Mouse (Mus musculus) megakaryocyte, embryonic 14.5 days (primary cell): ENCODE measurements at regions not wholly inside any gene's neighbourhood (a gene's known extent, or its start where the extent isn't known, plus 50 kb on each side); places are given as distances from the start of the nearest gene placed in this dataset.

ENCODE experiments used
- H3K27me3 ChIP-seq: replicated peaks from 2 replicates; pipeline ENCODE3; 2012; ENCODE audit warnings: inconsistent platforms
- H3K36me3 ChIP-seq: replicated peaks from 2 replicates; pipeline ENCODE3; 2012; ENCODE audit warnings: low read length, inconsistent platforms, mixed read lengths
- H3K4me1 ChIP-seq: 2 replicates; pipeline ENCODE4 v1.6.1; 2012; ENCODE audit warnings: inconsistent platforms
- H3K4me3 ChIP-seq: replicated peaks from 2 replicates; pipeline ENCODE3; 2012; ENCODE audit warnings: moderate library complexity, mild to moderate bottlenecking, inconsistent platforms
- H3K9me3 ChIP-seq: 2 replicates; pipeline ENCODE4 v1.6.1; 2012; ENCODE audit warnings: inconsistent platforms
- FLI1 ChIP-seq: IDR thresholded peaks from 2 replicates; pipeline ENCODE4 v1.6.1; 2012; ENCODE audit warnings: low read length, inconsistent platforms, mixed read lengths
- GATA1 ChIP-seq: IDR thresholded peaks from 3 replicates; pipeline ENCODE4 v1.6.1; 2012; ENCODE audit warnings: mixed read lengths, low read length, inconsistent platforms, borderline replicate concordance

DNA sequence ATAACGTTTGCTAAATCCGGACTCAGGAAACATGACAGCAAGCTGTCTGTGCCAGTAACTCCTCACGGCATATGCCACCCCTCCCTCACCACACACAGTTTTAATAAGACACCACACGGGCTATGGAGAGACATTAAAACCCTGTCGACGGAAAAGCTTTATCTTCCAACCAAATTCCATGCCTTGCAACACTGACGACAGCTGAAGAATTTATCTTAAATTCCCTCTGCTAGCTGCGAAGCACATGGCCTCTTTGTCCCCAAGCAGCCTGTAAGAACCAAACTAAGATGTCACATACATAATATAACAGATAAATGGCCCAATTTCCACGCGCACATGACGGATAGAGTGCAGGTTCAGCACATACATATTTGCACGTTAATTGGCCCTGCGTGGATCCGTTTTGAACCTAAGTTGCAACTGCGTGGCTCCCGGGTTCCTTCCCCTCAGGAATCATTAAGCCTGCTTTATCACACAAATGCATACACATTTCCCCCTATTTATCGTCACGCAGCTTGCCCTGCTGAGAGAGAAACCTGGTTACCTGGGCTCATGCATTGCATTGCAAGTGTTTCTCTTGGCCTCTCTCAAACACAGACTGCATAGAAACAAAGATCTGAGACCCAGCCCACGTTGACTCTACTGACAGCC is 118.3 kb upstream of the Rbfox1 start:
- no peaks in the 10 kb centered on the region for H3K27me3 ChIP-seq
- H3K4me3 ChIP-seq = no peak overlapping the region
- no peak for TF ChIP-seq FLI1
- no peak for TF ChIP-seq GATA1
- peaks cover 9% of the 10 kb centered on the region; the same call in 1 of the 2 replicates for H3K9me3 ChIP-seq
- H3K4me1 ChIP-seq = no peaks in the 10 kb centered on the region
- H3K36me3 ChIP-seq = no peaks in the 10 kb centered on the region

DNA sequence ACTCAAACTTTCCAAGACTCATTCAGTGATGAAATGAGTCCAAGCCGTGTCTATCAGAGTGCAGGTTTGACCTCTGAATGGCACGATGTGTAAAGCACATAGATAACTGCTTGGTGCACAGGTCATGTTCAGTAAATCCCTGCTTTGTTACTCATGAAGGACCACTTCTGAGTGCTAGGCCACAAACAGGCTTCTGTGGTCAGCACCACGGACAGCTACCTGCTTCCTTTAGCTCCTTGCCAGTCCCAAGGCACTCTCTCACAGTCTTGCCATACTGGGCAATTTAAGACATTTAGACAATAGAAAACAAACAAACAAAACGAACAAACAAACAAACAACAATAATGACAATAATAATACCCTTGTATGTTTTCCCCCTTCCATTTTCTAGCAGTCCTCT is 120.0 kb upstream of the Rbfox1 start:
- TF ChIP-seq FLI1 (no peak), GATA1 (no peak)
- no peaks in the 10 kb centered on the region for H3K27me3 ChIP-seq
- no peaks in the 10 kb centered on the region for H3K36me3 ChIP-seq
- H3K4me1 ChIP-seq = no peaks in the 10 kb centered on the region
- H3K4me3 ChIP-seq = no peak overlapping the region
- H3K9me3 ChIP-seq = peaks cover 9% of the 10 kb centered on the region; the same call in 1 of the 2 replicates

DNA sequence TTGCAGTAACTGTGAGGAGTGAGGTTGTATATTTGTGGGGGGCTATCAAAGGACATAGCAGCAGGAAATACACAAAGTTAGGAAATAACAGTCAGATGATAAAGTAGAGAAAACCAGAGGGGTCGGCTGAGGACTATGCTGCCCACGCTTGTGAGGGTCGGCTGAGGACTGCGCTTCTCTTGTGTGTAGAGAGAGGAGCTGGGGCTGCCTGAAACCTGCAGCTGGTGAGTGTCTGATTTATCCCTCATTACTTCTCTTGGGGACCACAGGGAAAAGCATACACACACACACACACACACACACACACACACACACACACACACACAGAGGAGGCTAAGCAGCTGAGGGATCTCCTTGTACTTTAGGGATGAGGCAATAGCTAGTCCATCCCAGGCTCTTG is 124.3 kb upstream of the Rbfox1 start:
- H3K36me3 ChIP-seq = no peaks in the 10 kb centered on the region
- no peaks in the 10 kb centered on the region for H3K27me3 ChIP-seq
- TF ChIP-seq FLI1 (no peak), GATA1 (no peak)
- peaks cover 8% of the 10 kb centered on the region; the same call in 1 of the 2 replicates for H3K9me3 ChIP-seq
- no peak overlapping the region for H3K4me3 ChIP-seq
- no peaks in the 10 kb centered on the region for H3K4me1 ChIP-seq

DNA sequence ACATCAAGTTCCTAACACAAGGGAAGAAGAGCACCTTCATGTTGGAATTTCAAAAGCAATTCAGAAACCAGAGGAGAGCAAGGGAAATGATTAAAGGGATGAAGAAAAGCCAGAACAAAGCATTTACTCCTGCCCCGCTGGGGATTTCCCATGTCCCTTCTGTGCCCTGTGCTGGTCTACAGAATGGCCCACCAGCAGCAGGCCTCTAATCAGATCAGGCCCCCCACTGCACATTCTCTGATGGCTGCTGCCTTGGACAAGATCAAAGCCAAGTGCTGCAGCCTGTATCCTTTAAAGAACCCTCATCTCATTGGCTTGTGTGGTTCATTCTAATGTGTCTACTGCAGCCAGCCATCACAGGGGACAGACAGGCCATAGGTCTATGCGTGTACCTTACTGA is 126.1 kb upstream of the Rbfox1 start:
- H3K4me1 ChIP-seq = no peaks in the 10 kb centered on the region
- H3K4me3 ChIP-seq = no peak overlapping the region
- no peaks in the 10 kb centered on the region for H3K27me3 ChIP-seq
- TF ChIP-seq FLI1 (no peak), GATA1 (no peak)
- no peaks in the 10 kb centered on the region for H3K36me3 ChIP-seq
- peaks cover 8% of the 10 kb centered on the region; the same call in 1 of the 2 replicates for H3K9me3 ChIP-seq

DNA sequence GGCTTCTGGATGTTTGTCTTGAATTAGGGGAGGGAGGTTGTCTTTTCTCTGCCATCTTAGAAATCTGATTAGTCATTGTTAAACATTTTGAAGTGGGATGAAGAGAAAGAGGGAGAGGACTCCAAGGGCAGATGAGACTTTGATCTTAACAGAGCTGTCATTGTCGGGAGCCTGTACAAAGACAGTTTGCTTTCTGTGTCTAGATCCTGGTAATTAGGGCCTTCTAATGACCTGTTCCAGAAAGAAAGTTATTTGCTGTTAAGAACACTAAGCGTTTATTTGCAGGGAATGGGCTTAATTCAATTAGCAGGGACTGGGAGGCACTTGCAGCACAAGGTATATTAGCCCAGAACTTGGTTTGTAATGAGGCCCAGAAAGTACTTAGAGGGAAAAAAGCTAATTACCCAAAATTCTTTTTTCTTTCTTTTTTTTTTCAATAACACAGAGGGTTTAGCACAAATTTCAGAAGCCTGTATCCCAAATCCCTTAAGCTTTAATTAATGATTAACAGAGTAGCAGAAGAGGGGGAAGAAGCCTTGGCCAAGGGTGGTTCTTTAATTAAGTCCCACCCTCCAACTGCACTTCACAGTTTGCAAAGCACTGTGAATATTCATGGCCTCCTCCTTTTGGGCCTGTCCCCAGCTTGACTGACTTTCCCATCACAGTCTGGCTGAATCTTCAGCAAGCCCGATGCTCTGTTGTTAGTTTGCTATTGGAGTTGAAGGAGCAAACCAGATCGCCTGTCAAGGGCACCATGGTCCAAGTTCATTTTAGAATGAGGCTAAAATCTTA is 142.2 kb upstream of the Rbfox1 start:
- no peaks in the 10 kb centered on the region for H3K9me3 ChIP-seq
- no peaks in the 10 kb centered on the region for H3K36me3 ChIP-seq
- TF ChIP-seq GATA1 (no peak), FLI1 (no peak)
- no peak overlapping the region for H3K4me3 ChIP-seq
- H3K4me1 ChIP-seq = no peaks in the 10 kb centered on the region
- no peaks in the 10 kb centered on the region for H3K27me3 ChIP-seq

DNA sequence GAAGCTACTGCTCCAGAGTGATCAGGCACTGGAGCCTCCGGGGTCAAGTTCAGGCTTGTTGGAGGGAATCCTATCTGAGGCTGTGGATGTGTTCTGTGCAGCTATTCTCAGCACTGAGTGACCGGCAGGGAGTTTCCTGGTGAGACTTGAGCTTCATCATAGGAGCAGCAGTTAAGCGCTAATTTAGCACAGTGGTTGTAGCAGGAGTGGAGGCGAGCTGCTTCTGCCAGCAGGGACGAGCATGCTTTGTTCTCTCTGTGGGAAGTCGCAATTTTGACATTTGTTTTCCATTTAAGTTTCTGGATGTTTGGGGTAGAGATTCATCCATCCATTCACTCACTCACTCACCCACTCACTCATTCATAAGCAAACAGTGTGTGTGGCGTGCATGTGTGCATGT is 144.4 kb upstream of the Rbfox1 start:
- TF ChIP-seq FLI1 (no peak), GATA1 (no peak)
- H3K27me3 ChIP-seq = no peaks in the 10 kb centered on the region
- H3K4me3 ChIP-seq = no peak overlapping the region
- no peaks in the 10 kb centered on the region for H3K36me3 ChIP-seq
- no peaks in the 10 kb centered on the region for H3K4me1 ChIP-seq
- no peaks in the 10 kb centered on the region for H3K9me3 ChIP-seq

DNA sequence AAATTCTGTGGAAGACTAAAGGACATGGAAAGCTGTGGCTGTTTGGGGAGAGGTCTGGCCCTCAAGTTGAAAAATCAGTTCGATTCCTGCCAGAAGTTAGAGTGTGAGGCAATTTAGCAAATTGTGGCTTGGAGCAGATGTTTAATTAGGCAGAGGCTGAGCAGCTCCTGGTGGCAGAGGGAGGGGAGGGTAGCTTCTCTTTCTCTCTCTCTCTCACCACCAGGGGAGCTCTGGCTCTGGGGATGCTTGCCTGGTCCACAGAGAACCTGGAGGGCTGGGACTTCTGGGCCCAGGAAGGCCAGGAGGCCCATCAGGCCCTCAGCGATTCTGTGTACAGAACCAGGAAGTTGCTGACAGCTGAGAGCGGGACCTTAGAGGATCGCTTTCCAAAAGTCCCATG is 151.5 kb upstream of the Rbfox1 start:
- no peaks in the 10 kb centered on the region for H3K4me1 ChIP-seq
- no peaks in the 10 kb centered on the region for H3K9me3 ChIP-seq
- H3K27me3 ChIP-seq = no peaks in the 10 kb centered on the region
- TF ChIP-seq FLI1 = no peak
- TF ChIP-seq GATA1 = no peak
- no peak overlapping the region for H3K4me3 ChIP-seq
- no peaks in the 10 kb centered on the region for H3K36me3 ChIP-seq

DNA sequence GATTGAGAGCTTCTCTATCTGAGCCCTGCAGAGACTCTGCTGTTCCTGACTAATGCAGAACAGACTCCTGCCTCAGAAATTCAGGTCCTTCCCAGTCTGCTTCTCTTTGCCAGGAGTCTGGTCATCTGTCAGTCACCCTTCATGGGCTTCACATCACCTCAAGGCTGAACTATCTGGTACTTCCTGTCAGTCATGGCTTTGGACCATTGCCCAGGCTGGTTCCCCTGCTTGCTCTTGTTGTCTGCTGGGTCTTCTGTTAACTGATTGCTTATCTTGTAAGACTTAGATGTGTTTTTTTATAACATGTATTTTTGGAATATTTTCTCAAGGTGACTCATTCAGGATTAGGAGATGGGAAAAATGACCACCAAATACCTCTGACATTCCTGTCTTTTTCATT is 162.6 kb upstream of the Rbfox1 start:
- Histone ChIP-seq H3K36me3 (no peaks in the 10 kb centered on the region), H3K4me1 (no peaks in the 10 kb centered on the region), H3K27me3 (no peaks in the 10 kb centered on the region), H3K9me3 (no peaks in the 10 kb centered on the region), H3K4me3 (no peak overlapping the region)
- TF ChIP-seq FLI1 (no peak), GATA1 (no peak)

DNA sequence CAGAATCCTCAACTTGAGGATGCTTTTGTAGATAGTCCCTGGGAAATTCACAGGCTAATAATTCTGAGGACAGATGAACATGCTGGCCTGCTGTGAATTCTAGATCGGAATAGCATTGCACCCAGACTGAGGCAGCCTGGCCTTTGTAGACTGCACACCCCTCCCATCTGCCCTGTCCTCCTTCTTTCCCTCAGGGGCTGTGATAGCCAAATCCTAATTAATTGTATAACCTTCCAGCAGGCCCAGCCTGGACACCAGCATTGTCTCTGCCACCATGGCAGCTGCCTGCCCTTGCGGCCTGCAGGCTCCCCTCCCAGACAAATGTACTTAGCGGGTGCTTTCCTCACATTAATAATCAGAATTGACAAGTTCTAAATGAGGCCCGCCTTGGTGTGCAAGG is 171.7 kb upstream of the Rbfox1 start:
- no peak for TF ChIP-seq GATA1
- TF ChIP-seq FLI1 = no peak
- Histone ChIP-seq H3K36me3 (no peaks in the 10 kb centered on the region), H3K27me3 (no peaks in the 10 kb centered on the region), H3K4me3 (no peak overlapping the region), H3K9me3 (no peaks in the 10 kb centered on the region), H3K4me1 (no peaks in the 10 kb centered on the region)

DNA sequence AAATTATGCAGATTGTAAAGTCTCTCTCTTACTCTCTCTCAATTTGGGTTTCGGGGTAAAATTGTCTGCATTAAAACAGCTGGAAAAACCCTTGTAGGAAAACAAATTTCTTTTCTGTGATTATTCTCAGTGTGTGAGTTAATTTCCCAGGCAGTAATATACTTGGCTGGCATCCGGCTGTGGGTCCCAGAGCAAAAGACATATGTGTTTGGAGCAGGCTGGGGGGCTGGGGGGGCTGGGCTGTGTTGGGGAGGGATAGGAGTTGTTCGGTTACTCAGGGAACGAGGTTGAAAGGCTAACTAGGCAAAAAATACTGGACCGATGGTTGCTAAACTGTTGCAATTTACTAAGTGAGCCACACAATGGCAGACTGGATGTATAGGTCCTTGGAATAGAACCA is 175.3 kb upstream of the Rbfox1 start:
- H3K27me3 ChIP-seq = no peaks in the 10 kb centered on the region
- no peaks in the 10 kb centered on the region for H3K36me3 ChIP-seq
- TF ChIP-seq FLI1 (no peak), GATA1 (no peak)
- H3K4me3 ChIP-seq = no peak overlapping the region
- no peaks in the 10 kb centered on the region; the same call in 1 of the 2 replicates for H3K9me3 ChIP-seq
- H3K4me1 ChIP-seq = no peaks in the 10 kb centered on the region
